Mouse (Mus musculus): ENCODE results near the gene Arel1. TPM values are rescaled to one million over a fixed set of nuclear protein-coding genes. Genes with fewer than 3 reads are reported as not detected.

The Arel1 gene
- polyA plus RNA-seq, 1 experiment from 2014 or later, result 14.6 TPM

DNA sequence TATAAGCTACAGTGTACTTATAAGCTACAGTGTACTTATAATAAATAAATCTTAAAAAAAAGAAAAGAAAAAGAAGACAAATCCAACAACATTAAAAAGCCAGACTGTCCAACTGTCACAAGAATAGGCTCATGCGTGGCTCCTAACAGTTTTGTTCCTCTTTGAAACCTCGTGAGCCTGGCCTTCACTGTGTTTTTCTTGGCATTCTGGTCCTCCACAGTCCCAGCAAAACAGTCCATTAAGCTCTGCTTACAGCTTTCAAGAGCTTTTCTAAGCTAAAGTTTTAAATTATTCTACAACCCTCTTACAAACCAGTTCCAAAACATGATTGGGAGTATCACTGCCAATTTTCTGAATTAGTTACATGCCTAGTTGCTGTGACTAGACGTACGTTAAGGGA is 18.8 kb upstream of the Arel1 start:
- Histone ChIP-seq H3K36me3 (replicated peaks) (peaks cover 4% of the 10 kb centered on the region; the same call in 1 of the 2 replicates), H3K4me2 (no peak overlapping the region), H3K9me3 (replicated peaks) (no peaks in the 10 kb centered on the region), H3K4me3 (replicated peaks) (no peak overlapping the region), H3K27me3 (peaks cover 22% of the 10 kb centered on the region), H3K9ac (no peak overlapping the region), H3K4me1 (replicated peaks) (peaks cover 7% of the 10 kb centered on the region), H3K27ac (replicated peaks) (no peak overlapping the region)
- ATAC-seq (ENCODE audit: insufficient read depth), result no peak
- WGBS (ENCODE audit: insufficient replicate concordance), result 57% methylated on average over 4 of the region's 4 CpGs

DNA sequence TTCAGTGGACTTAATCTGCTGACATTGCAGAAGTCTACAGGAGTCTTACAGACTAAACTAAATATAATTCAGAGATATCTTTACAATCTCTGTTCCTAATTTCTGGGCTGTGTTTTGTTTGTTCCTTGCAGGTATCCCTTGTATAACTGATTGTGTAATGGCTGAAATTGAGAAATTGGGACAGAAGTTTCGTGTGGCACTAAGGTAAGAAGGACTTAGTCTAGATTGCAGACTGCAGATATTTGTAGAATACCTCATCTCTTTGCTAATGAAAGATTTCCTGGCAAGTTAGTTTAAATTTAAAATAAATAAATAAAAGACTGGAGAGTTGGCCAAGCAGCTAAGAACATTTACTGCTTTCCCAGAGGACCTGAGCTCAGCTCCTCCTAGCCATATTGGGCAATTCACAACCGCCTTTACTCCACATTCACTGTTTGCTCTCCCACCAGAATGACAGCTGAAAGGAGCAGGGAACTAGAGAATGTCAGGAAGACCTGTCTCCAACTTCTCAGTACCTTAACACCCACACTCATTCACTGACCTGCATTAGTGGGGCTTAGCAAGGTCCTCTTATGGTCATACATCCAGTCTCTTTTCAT is 8.7 kb upstream of the Arel1 start:
- no peaks in the 10 kb centered on the region for H3K4me1 ChIP-seq (replicated peaks)
- no peak overlapping the region for H3K27ac ChIP-seq (replicated peaks)
- no peak overlapping the region for H3K4me3 ChIP-seq (replicated peaks)
- H3K9me3 ChIP-seq (replicated peaks), result no peaks in the 10 kb centered on the region
- no peak for ATAC-seq (ENCODE audit: insufficient read depth)
- H3K36me3 ChIP-seq (replicated peaks), result peaks cover 89% of the 10 kb centered on the region
- no peaks in the 10 kb centered on the region for H3K27me3 ChIP-seq
- no peak overlapping the region for H3K4me2 ChIP-seq
- no peak overlapping the region for H3K9ac ChIP-seq
- 76% methylated on average over 2 of the region's 2 CpGs for WGBS (ENCODE audit: insufficient replicate concordance)

DNA sequence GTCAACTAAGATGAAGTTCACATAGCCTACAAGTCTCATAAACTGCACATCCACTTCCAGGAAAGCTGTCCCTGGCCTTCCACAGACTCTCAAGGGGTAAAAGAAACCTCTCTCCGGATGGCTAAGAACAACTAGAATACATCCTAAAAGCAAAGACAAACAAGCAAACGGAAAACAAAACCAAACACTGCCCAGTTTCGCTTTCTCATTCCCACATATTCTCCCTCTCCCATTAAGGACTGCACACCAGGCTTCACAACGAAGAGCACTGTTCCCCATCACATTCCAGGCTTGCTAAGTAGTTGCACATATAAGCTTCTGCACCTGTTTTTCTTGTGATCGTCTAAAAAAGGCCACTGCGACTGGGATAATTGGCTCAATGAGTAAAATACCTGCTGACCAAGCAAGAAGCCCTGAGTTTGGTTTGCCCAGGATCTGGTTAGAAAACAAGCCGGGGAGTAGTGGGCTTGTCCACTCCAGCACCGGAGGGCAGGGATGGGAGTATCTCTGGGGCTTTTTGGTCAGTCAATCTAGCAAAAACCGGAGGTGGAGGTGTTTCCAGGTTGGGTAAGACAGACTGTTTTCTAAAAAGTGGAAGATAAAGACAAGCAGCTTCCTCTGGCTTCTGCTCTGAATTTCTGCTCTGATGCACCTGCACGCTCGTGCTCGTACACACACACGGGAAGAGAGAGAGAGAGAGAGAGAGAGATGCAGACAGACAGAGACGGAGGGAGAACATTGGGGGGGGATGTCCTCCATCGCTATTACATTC is 858 bp downstream of the Arel1 start:
- Histone ChIP-seq H3K4me3 (replicated peaks) (peak overlapping the region; percentile 90), H3K4me1 (replicated peaks) (peaks cover 37% of the 10 kb centered on the region), H3K4me2 (peak overlapping the region; percentile 71), H3K9ac (peak overlapping the region; percentile 87), H3K27ac (replicated peaks) (peak overlapping the region; percentile 87), H3K36me3 (replicated peaks) (peaks cover 31% of the 10 kb centered on the region), H3K9me3 (replicated peaks) (no peaks in the 10 kb centered on the region), H3K27me3 (no peaks in the 10 kb centered on the region)
- 12% methylated on average over 15 of the region's 15 CpGs for WGBS (ENCODE audit: insufficient replicate concordance)
- ATAC-seq (ENCODE audit: insufficient read depth), result 0 out of 2 replicates have a peak, but pooled peaks have one; percentile 5

DNA sequence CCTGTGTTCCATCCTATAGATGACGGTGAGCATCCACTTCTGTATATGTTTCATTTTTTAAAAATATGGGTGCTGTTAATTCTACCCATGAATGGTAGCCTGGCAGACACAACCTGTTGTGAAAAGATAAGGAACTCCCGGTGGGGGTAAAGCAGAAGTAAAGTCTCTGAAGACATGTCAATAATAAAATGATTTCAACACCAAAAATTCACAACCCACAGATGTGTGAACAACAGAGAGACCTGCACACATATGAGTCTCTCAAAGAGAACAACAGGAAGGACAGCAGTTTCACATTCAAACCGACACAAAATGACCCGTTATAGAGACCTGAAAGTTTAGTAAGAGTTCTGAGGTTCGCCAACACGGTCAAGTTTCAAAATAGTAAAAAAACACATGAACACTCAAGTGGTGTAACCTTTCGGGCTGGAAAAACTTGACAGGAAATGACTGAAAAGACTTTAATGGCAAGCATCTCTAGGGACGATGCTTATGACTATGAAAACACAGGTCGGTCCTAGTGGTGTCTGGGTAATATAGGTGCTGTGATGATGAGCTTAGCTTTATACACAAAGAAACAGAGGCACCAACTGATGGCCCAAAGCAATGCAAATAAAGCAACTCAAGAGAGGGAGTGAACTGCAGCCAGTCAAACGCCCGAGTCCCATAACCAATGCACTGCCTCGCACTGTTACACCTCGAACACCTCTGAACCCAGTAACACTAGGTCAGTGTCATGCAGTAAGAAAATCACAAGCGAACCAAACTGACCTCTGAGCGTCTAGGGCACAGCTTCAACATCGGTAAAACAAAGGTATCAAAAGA is 1.7 kb downstream of the Arel1 start:
- H3K36me3 ChIP-seq (replicated peaks), result peaks cover 31% of the 10 kb centered on the region
- ATAC-seq (ENCODE audit: insufficient read depth), result peak; percentile 68
- H3K9me3 ChIP-seq (replicated peaks), result no peaks in the 10 kb centered on the region
- H3K4me2 ChIP-seq, result peak overlapping the region; percentile 71
- H3K4me3 ChIP-seq (replicated peaks), result peak overlapping the region; percentile 90
- H3K27me3 ChIP-seq, result no peaks in the 10 kb centered on the region
- H3K9ac ChIP-seq, result peak overlapping the region; percentile 87
- H3K4me1 ChIP-seq (replicated peaks), result peaks cover 44% of the 10 kb centered on the region
- peak overlapping the region; percentile 87 for H3K27ac ChIP-seq (replicated peaks)
- WGBS (ENCODE audit: insufficient replicate concordance), result 33% methylated on average over 16 of the region's 16 CpGs

DNA sequence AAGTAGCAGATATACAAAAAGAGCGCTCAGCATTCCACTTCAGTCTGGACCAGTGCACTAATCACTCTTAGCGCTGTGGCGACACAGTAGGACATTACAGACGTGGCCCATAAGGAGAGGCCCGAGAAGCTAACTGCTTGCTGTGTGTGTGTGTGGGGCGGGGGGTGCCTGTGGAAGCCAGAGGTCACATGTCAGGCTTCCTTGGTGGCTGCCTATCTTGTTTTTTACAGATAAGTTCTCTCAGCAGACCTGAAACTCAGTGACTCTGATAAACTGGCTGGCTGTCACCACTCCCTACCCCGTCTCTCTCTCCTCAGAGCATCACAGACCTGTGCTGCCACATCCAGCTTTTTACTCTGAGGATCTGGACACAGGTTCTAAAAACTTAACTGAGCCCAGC is 8.1 kb downstream of the Arel1 start:
- no peaks in the 10 kb centered on the region for H3K9me3 ChIP-seq (replicated peaks)
- peak; percentile 98 for ATAC-seq (ENCODE audit: insufficient read depth)
- peak overlapping the region; percentile 90 for H3K27ac ChIP-seq (replicated peaks)
- peaks cover 40% of the 10 kb centered on the region for H3K36me3 ChIP-seq (replicated peaks)
- H3K4me2 ChIP-seq, result peak overlapping the region; percentile 56
- peak overlapping the region; percentile 34 for H3K9ac ChIP-seq
- 17% methylated on average over 7 of the region's 7 CpGs for WGBS (ENCODE audit: insufficient replicate concordance)
- peak overlapping the region; percentile 17 for H3K4me3 ChIP-seq (replicated peaks)
- H3K4me1 ChIP-seq (replicated peaks), result peaks cover 56% of the 10 kb centered on the region
- no peaks in the 10 kb centered on the region for H3K27me3 ChIP-seq

DNA sequence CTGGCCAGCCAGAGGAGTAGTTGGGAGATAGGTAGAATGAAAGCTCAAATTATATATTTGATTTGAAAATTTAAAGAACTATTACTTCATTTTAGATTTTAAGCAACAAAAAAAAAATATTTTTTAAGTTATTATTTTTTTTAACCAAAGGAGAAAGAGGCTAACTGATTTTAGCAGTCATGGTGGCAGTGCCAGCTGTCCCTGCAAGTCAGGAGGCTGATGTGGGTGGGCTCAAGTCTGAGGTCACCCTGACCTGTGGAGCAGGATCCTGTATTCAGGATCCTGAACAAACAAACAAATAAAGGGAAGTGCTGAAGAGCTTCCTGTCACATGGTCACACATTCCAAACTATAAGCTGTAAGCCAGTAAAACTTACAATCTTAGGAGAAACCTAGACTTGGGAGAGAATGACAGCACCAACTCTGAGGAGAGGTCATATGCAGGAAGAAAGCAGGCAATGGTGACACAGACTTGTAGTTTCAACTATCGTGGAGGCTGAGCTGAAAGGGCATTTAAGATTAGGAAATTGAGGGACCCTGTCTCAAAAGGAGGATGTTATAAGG is 11.8 kb downstream of the Arel1 start:
- Histone ChIP-seq H3K9me3 (replicated peaks) (no peaks in the 10 kb centered on the region), H3K4me3 (replicated peaks) (no peak overlapping the region), H3K4me1 (replicated peaks) (peaks cover 34% of the 10 kb centered on the region), H3K27me3 (no peaks in the 10 kb centered on the region), H3K4me2 (no peak overlapping the region), H3K27ac (replicated peaks) (no peak overlapping the region), H3K36me3 (replicated peaks) (peaks cover 45% of the 10 kb centered on the region), H3K9ac (no peak overlapping the region)
- no peak for ATAC-seq (ENCODE audit: insufficient read depth)
- 38% methylated on average over 1 of the region's 1 CpGs for WGBS (ENCODE audit: insufficient replicate concordance)

DNA sequence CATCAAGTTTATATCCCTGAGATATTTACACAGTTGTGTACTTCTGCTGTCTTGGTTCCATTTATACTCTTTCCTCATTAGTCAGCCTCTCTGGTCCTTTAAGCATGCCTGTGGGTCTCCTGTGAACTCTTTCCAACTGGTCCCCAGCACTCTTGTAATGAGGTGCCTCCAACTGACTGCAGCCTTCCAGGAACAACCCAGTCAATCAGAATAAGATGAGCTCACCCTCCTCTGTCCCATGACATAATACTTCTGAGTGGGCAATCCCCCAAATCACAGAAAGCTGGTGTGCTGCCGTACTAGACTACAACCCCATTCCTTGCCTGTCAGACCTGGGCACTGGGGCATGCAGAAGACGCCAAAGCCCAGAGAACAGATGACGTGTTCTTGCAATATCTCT is 14.4 kb downstream of the Arel1 start:
- ATAC-seq (ENCODE audit: insufficient read depth), result no peak
- Histone ChIP-seq H3K36me3 (replicated peaks) (peaks cover 41% of the 10 kb centered on the region), H3K4me2 (no peak overlapping the region), H3K27me3 (no peaks in the 10 kb centered on the region), H3K9ac (no peak overlapping the region), H3K9me3 (replicated peaks) (no peaks in the 10 kb centered on the region), H3K27ac (replicated peaks) (no peak overlapping the region), H3K4me1 (replicated peaks) (peaks cover 19% of the 10 kb centered on the region), H3K4me3 (replicated peaks) (no peak overlapping the region)
- 84% methylated on average over 3 of the region's 3 CpGs for WGBS (ENCODE audit: insufficient replicate concordance)

DNA sequence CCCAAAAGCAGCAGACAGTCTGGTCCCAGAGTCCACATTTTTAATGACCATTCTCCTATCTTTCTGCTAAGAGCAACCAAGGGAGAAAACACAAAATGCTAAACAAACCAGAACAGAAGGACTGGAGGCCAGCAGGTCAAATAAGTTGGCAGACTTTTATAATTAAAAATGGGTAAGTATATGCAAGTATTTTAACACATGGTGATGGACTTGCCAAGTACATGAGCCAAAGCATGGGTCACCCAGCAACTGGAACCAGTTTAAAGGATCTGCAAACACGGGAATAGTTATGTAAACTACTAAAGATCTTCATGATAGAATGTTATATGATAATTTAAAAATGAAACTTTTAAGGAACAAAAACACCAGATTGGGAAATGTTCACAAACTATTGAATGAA is 18.3 kb downstream of the Arel1 start:
- no peaks in the 10 kb centered on the region for H3K9me3 ChIP-seq (replicated peaks)
- peaks cover 60% of the 10 kb centered on the region for H3K36me3 ChIP-seq (replicated peaks)
- no peak overlapping the region for H3K4me2 ChIP-seq
- no peak overlapping the region for H3K9ac ChIP-seq
- 87% methylated on average over 1 of the region's 1 CpGs for WGBS (ENCODE audit: insufficient replicate concordance)
- H3K4me3 ChIP-seq (replicated peaks), result no peak overlapping the region
- H3K27ac ChIP-seq (replicated peaks), result peak overlapping the region; percentile 14; the same call in 1 of the 2 replicates
- peaks cover 16% of the 10 kb centered on the region; the same call in 1 of the 2 replicates for H3K4me1 ChIP-seq (replicated peaks)
- ATAC-seq (ENCODE audit: insufficient read depth), result no peak
- no peaks in the 10 kb centered on the region for H3K27me3 ChIP-seq

DNA sequence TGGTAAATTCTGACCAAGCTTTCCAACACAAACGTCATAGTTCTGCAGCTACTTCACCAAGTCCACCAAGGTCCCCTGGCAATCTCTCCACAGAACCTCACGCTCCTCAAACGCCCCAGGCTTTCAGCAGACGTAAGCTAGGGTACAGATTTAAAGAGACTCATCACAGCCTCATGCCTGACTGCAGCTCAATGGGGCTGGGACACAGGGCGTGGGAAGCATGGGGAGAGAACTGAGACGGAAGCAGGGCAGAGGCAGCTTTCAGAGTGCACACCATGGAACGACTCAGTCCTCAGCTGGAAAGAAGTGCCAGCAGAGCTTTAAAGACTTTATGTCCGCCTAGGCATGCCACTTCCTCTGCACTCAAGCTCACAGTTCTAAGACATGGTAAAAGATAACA is 19.2 kb downstream of the Arel1 start:
- Histone ChIP-seq H3K4me1 (replicated peaks) (peaks cover 16% of the 10 kb centered on the region; the same call in 1 of the 2 replicates), H3K9ac (no peak overlapping the region), H3K4me2 (no peak overlapping the region), H3K27ac (replicated peaks) (peak overlapping the region; percentile 14; the same call in 1 of the 2 replicates), H3K9me3 (replicated peaks) (no peaks in the 10 kb centered on the region), H3K4me3 (replicated peaks) (no peak overlapping the region), H3K36me3 (replicated peaks) (peaks cover 66% of the 10 kb centered on the region), H3K27me3 (no peaks in the 10 kb centered on the region)
- 70% methylated on average over 8 of the region's 8 CpGs for WGBS (ENCODE audit: insufficient replicate concordance)
- no peak for ATAC-seq (ENCODE audit: insufficient read depth)

DNA sequence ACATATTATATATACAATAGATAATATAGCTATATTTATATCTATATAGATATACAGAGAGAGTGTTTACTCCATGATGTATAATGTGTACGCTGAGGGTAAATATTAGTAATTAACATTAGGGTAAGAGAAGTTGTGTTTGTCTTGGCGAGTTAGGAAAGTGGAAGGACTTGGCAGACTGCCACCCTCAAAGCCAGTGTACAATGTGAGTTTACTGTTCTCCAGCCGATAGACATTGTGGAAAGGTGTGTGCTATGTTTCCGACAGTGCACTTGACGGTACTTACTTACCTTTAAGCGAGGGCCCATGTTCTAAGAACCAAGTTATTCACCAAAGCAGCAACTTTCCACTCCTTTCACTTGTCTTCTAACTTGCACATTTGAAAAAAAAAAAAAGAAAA is 19.9 kb downstream of the Arel1 start:
- no peak overlapping the region for H3K4me2 ChIP-seq
- no peak overlapping the region for H3K9ac ChIP-seq
- H3K4me3 ChIP-seq (replicated peaks), result no peak overlapping the region
- H3K9me3 ChIP-seq (replicated peaks), result no peaks in the 10 kb centered on the region
- H3K27ac ChIP-seq (replicated peaks), result no peak overlapping the region
- no peaks in the 10 kb centered on the region for H3K27me3 ChIP-seq
- H3K36me3 ChIP-seq (replicated peaks), result peaks cover 63% of the 10 kb centered on the region
- no peak for ATAC-seq (ENCODE audit: insufficient read depth)
- 82% methylated on average over 6 of the region's 6 CpGs for WGBS (ENCODE audit: insufficient replicate concordance)
- peaks cover 16% of the 10 kb centered on the region; the same call in 1 of the 2 replicates for H3K4me1 ChIP-seq (replicated peaks)

Data from liver, embryonic 15.5 days (tissue).